Comparison of ENCODE assay signal across 8 mouse cellular contexts in genomic region chr19:4099837-4100717, GRCm38 (mm10). TPM values are rescaled to one million over a fixed set of nuclear protein-coding genes. Genes with fewer than 3 reads are reported as not detected.
DNase-seq lines count a peak whose midpoint lies in the region; ATAC-seq and TF ChIP-seq lines count a peak whose summit lies in the region.

TSS of gene Pitpnm1 (plus strand) at chr19:4099998.

- DNase-seq in ES-E14 (ENCODE audit: low read depth, low spot score): no peak
- DNase-seq in cerebellum, adult 18-20 months: peak; percentile 75 to 80
- peak; percentile 77 for DNase-seq in gastrocnemius, adult 18-20 months (ENCODE audit: low spot score)
- no peak for DNase-seq in left cerebral cortex, adult 8-10 months (ENCODE audit: low spot score in 2 of 2)
- peak; percentile 44 for DNase-seq in skeletal muscle tissue, adult 2 months (ENCODE audit: low read depth, low spot score)
- DNase-seq in yolk sac, embryonic 10.5 days (ENCODE audit: low spot score): peak; percentile 73

- H3K27me3 ChIP-seq in hindbrain, embryonic 13.5 days: peaks cover 32% of the 10 kb centered on the region

- in situ Hi-C loops in ES-E14 (cut with MboI; ENCODE audit: low sequenced_read_pairs in 2 of 2, unreplicated experiment in 2 of 2): no loop called here

- no peaks in the 10 kb centered on the region; the same call in 1 of the 2 replicates for H3K79me2 ChIP-seq in macrophage (ENCODE audit: inconsistent target)

- WGBS in hindbrain, embryonic 13.5 days: 1% methylated on average over 53 of the region's 53 CpGs
- WGBS in macrophage (ENCODE audit: missing documents): 3% methylated on average over 53 of the region's 53 CpGs

- H3K4me2 ChIP-seq in hindbrain, embryonic 13.5 days: peak within 1 kb of the TSS; percentile 69

- H3K9ac ChIP-seq in ES-E14 (ENCODE audit: insufficient read depth, low read depth, low read length, poor library complexity, severe bottlenecking): peak within 1 kb of the TSS; percentile 52
- peak within 1 kb of the TSS; percentile 83 for H3K9ac ChIP-seq in hindbrain, embryonic 13.5 days

- H3K4me1 ChIP-seq in ES-E14 (ENCODE audit: control insufficient read depth in 2 of 2, insufficient read depth in 2 of 2, low read length in 2 of 2, poor library complexity in 1 of 2): peaks cover 0 to 6% of the 10 kb centered on the region in 2 experiments; a peak in 3 of 4 replicates
- H3K4me1 ChIP-seq in hindbrain, embryonic 13.5 days (replicated peaks): peaks cover 73% of the 10 kb centered on the region

- H3K36me3 ChIP-seq in ES-E14 (ENCODE audit: control insufficient read depth, insufficient read depth, low read length, poor library complexity, severe bottlenecking) (peaks cover 6% of the 10 kb centered on the region), macrophage (ENCODE audit: inconsistent target) (peaks cover 28% of the 10 kb centered on the region)
- H3K36me3 ChIP-seq in hindbrain, embryonic 13.5 days: peaks cover 8% of the 10 kb centered on the region

- ATAC-seq in hindbrain, embryonic 13.5 days (ENCODE audit: low FRiP score): no peak

- H3K9me3 ChIP-seq in ES-E14 (ENCODE audit: control insufficient read depth, insufficient read depth, low read depth, low read length): no peaks in the 10 kb centered on the region
- H3K9me3 ChIP-seq in hindbrain, embryonic 13.5 days: no peaks in the 10 kb centered on the region

- H3K27ac ChIP-seq in ES-E14 (ENCODE audit: insufficient read depth, low read depth, low read length, poor library complexity, severe bottlenecking) (no peak within 1 kb of the TSS), macrophage (peak within 1 kb of the TSS; percentile 57)
- H3K27ac ChIP-seq in hindbrain, embryonic 13.5 days: peak within 1 kb of the TSS; percentile 69

- H3K4me3 ChIP-seq in ES-E14 (ENCODE audit: insufficient read depth in 1 of 2, low read depth in 1 of 2, low read length in 2 of 2, poor library complexity in 1 of 2, severe bottlenecking in 1 of 2) (peak within 1 kb of the TSS; percentile 56 to 61), macrophage (ENCODE audit: inconsistent target) (peak within 1 kb of the TSS; percentile 51)
- peak within 1 kb of the TSS; percentile 53 for H3K4me3 ChIP-seq in hindbrain, embryonic 13.5 days

TF ChIP-seq in ES-E14, 5 proteins besides CTCF, POLR2A, EP300 and RAD21:
- TF ChIP-seq CHD2 (IDR thresholded peaks at IDR 0.05; ENCODE audit: low read depth, low read length) (no peak), ZNF384 (IDR thresholded peaks at IDR 0.05; ENCODE audit: low read depth, low read length) (no peak), ZC3H11A (IDR thresholded peaks at IDR 0.05; ENCODE audit: borderline replicate concordance, low read depth, low read length) (no peak), HCFC1 (IDR thresholded peaks at IDR 0.05; ENCODE audit: borderline replicate concordance, insufficient read depth, low read length) (no peak), MAFK (IDR thresholded peaks at IDR 0.05; ENCODE audit: insufficient read depth, low read depth, low read length) (no peak)

RNA-seq across cellular contexts. Expression of gene Pitpnm1, which starts in this region (rescaled TPM):
- total RNA-seq in ES-E14 (2012; rRNA removed): 10.5 and 17.2 TPM in 2 replicates
- 1 to 10 TPM; 2.0 to 3.7 TPM for total RNA-seq in gastrocnemius, adult 18-20 months (2021)
- polyA plus RNA-seq in hindbrain, embryonic 13.5 days (2015; fragmentation: Nextera tagmentation; extraction: Ambion mirVana): 43.3 and 48.5 TPM in 2 replicates
- 100 to 1,000 TPM; 199 to 206 (median 205) TPM for total RNA-seq in left cerebral cortex, adult 8-10 months (2022)
- 100 to 1,000 TPM; 102 to 421 (median 208) TPM for total RNA-seq in macrophage (2018; cell fraction: chromatin; rRNA removed)
- 10 to 100 TPM; 15.0 to 38.9 (median 21.4) TPM for total RNA-seq in macrophage (2018; cell fraction: cytosol; rRNA removed)
- 100 to 1,000 TPM in 16 of 26 experiments, 10 to 100 TPM in 10; 66.9 to 262 (median 121) TPM for total RNA-seq in macrophage (2018; cell fraction: nucleus; rRNA removed)
- polyA plus RNA-seq in macrophage (2018): 12.8 to 30.4 TPM (median 14.2 TPM) in 3 replicates

Comparison
In these comparisons a context has a peak if more than half of its experiments do, and no peak if none do; other contexts are left out.
1. RNA of gene Pitpnm1 (total RNA-seq): 199 to 206 TPM in left cerebral cortex, adult 8-10 months; 10.5 to 17.2 TPM in ES-E14 and 2.0 to 3.7 TPM in gastrocnemius, adult 18-20 months; every median in the first group is over 10 times any median in the second.
2. DNase-seq: peak in cerebellum, adult 18-20 months (2 of 2), gastrocnemius, adult 18-20 months (single experiment), skeletal muscle tissue, adult 2 months (single experiment) and yolk sac, embryonic 10.5 days (single experiment); none in ES-E14 (single experiment) and left cerebral cortex, adult 8-10 months (0 of 2).
3. Peak in every context shown above with its lines, with median percentiles within 50 percentile points of each other: H3K4me3 ChIP-seq.